Mouse (Mus musculus): ENCODE results near the gene Dgkz. TPM values are rescaled to one million over a fixed set of nuclear protein-coding genes. Genes with fewer than 3 reads are reported as not detected.

The Dgkz gene
- polyA plus RNA-seq, 1 experiment from 2014 or later = 47.9 TPM

GRCm38 (mm10) chr2:92014891-92015290, 39.2 kb upstream of the Dgkz start:
- H3K9me3 ChIP-seq (ENCODE audit: control insufficient read depth, low read depth, low read length) = no peaks in the 10 kb centered on the region
- no peaks in the 10 kb centered on the region for H3K36me3 ChIP-seq (ENCODE audit: control insufficient read depth, insufficient read depth, low read length)
- H3K9ac ChIP-seq (replicated peaks; ENCODE audit: low read depth, low read length) = no peak overlapping the region
- H3K27me3 ChIP-seq (ENCODE audit: control insufficient read depth, insufficient read depth, low read length) = no peaks in the 10 kb centered on the region
- H3K4me2 ChIP-seq (replicated peaks; ENCODE audit: low read depth, low read length) = no peak overlapping the region
- no peak overlapping the region for H3K4me3 ChIP-seq (ENCODE audit: low read depth, low read length)
- H3K4me1 ChIP-seq (ENCODE audit: control insufficient read depth, insufficient read depth, low read length) = peaks cover 54% of the 10 kb centered on the region
- WGBS = 87% methylated on average over 5 of the region's 5 CpGs
- no peak overlapping the region for H3K27ac ChIP-seq (ENCODE audit: low read length)
- no peak for ATAC-seq (ENCODE audit: insufficient number of reproducible peaks, insufficient read depth, low FRiP score, low read depth)

- Histone ChIP-seq H3K4me3 (ENCODE audit: low read depth, low read length) (no peak overlapping the region), H3K9ac (replicated peaks; ENCODE audit: low read depth, low read length) (no peak overlapping the region), H3K27me3 (ENCODE audit: control insufficient read depth, insufficient read depth, low read length) (no peaks in the 10 kb centered on the region), H3K4me2 (replicated peaks; ENCODE audit: low read depth, low read length) (no peak overlapping the region), H3K9me3 (ENCODE audit: control insufficient read depth, low read depth, low read length) (no peaks in the 10 kb centered on the region), H3K4me1 (ENCODE audit: control insufficient read depth, insufficient read depth, low read length) (peaks cover 49% of the 10 kb centered on the region), H3K27ac (ENCODE audit: low read length) (no peak overlapping the region), H3K36me3 (ENCODE audit: control insufficient read depth, insufficient read depth, low read length) (no peaks in the 10 kb centered on the region)
- 87% methylated on average over 6 of the region's 6 CpGs for WGBS
- ATAC-seq (ENCODE audit: insufficient number of reproducible peaks, insufficient read depth, low FRiP score, low read depth) = no peak
Measured at GRCm38 (mm10) chr2:92014248-92014647, 38.6 kb upstream of the Dgkz start.

- WGBS = 21% methylated on average over 8 of the region's 8 CpGs
- Histone ChIP-seq H3K4me3 (ENCODE audit: low read depth, low read length) (no peak overlapping the region), H3K27ac (ENCODE audit: low read length) (peak overlapping the region; percentile 84), H3K9ac (replicated peaks; ENCODE audit: low read depth, low read length) (no peak overlapping the region; the same call in 1 of the 2 replicates), H3K9me3 (ENCODE audit: control insufficient read depth, low read depth, low read length) (no peaks in the 10 kb centered on the region), H3K4me1 (ENCODE audit: control insufficient read depth, insufficient read depth, low read length) (peaks cover 44% of the 10 kb centered on the region), H3K4me2 (replicated peaks; ENCODE audit: low read depth, low read length) (peak overlapping the region; percentile 4; the same call in 1 of the 2 replicates), H3K27me3 (ENCODE audit: control insufficient read depth, insufficient read depth, low read length) (no peaks in the 10 kb centered on the region), H3K36me3 (ENCODE audit: control insufficient read depth, insufficient read depth, low read length) (no peaks in the 10 kb centered on the region)
- peak; percentile 64; the same call in 1 of the 2 replicates for ATAC-seq (ENCODE audit: insufficient number of reproducible peaks, insufficient read depth, low FRiP score, low read depth)
Measured at GRCm38 (mm10) chr2:92012768-92013445, 37.2 kb upstream of the Dgkz start.

GRCm38 (mm10) chr2:92011424-92012353, 36.0 kb upstream of the Dgkz start:
- Histone ChIP-seq H3K4me2 (replicated peaks; ENCODE audit: low read depth, low read length) (0 out of 2 replicates have a peak overlapping the region, but pooled peaks have one; percentile 1), H3K9me3 (ENCODE audit: control insufficient read depth, low read depth, low read length) (no peaks in the 10 kb centered on the region), H3K36me3 (ENCODE audit: control insufficient read depth, insufficient read depth, low read length) (no peaks in the 10 kb centered on the region), H3K4me3 (ENCODE audit: low read depth, low read length) (no peak overlapping the region), H3K4me1 (ENCODE audit: control insufficient read depth, insufficient read depth, low read length) (peaks cover 40% of the 10 kb centered on the region), H3K27me3 (ENCODE audit: control insufficient read depth, insufficient read depth, low read length) (no peaks in the 10 kb centered on the region), H3K27ac (ENCODE audit: low read length) (peak overlapping the region; percentile 84), H3K9ac (replicated peaks; ENCODE audit: low read depth, low read length) (no peak overlapping the region)
- WGBS = 71% methylated on average over 12 of the region's 12 CpGs
- ATAC-seq (ENCODE audit: insufficient number of reproducible peaks, insufficient read depth, low FRiP score, low read depth) = no peak

- Histone ChIP-seq H3K4me2 (replicated peaks; ENCODE audit: low read depth, low read length) (peak overlapping the region; percentile 83), H3K9me3 (ENCODE audit: control insufficient read depth, low read depth, low read length) (no peaks in the 10 kb centered on the region)
Measured at GRCm38 (mm10) chr2:92008623-92009404, 33.1 kb upstream of the Dgkz start.

GRCm38 (mm10) chr2:92007933-92008622, 32.4 kb upstream of the Dgkz start:
- Histone ChIP-seq H3K4me2 (replicated peaks; ENCODE audit: low read depth, low read length) (peak overlapping the region; percentile 83), H3K27ac (ENCODE audit: low read length) (peak overlapping the region; percentile 88), H3K36me3 (ENCODE audit: control insufficient read depth, insufficient read depth, low read length) (no peaks in the 10 kb centered on the region), H3K9ac (replicated peaks; ENCODE audit: low read depth, low read length) (peak overlapping the region; percentile 50), H3K4me3 (ENCODE audit: low read depth, low read length) (peak overlapping the region; percentile 37), H3K9me3 (ENCODE audit: control insufficient read depth, low read depth, low read length) (no peaks in the 10 kb centered on the region), H3K27me3 (ENCODE audit: control insufficient read depth, insufficient read depth, low read length) (no peaks in the 10 kb centered on the region), H3K4me1 (ENCODE audit: control insufficient read depth, insufficient read depth, low read length) (peaks cover 46% of the 10 kb centered on the region)
- WGBS = under 1% methylated on average over 33 of the region's 34 CpGs
- peak; percentile 94 for ATAC-seq (ENCODE audit: insufficient number of reproducible peaks, insufficient read depth, low FRiP score, low read depth)

More at GRCm38 (mm10) chr2:92008623-92009404, 33.1 kb upstream of the Dgkz start:
- peak overlapping the region; percentile 50 for H3K9ac ChIP-seq (replicated peaks; ENCODE audit: low read depth, low read length)
- H3K27ac ChIP-seq (ENCODE audit: low read length) = peak overlapping the region; percentile 88
- peak; percentile 4; the same call in 1 of the 2 replicates for ATAC-seq (ENCODE audit: insufficient number of reproducible peaks, insufficient read depth, low FRiP score, low read depth)
- H3K4me3 ChIP-seq (ENCODE audit: low read depth, low read length) = peak overlapping the region; percentile 37
- no peaks in the 10 kb centered on the region for H3K36me3 ChIP-seq (ENCODE audit: control insufficient read depth, insufficient read depth, low read length)
- H3K27me3 ChIP-seq (ENCODE audit: control insufficient read depth, insufficient read depth, low read length) = no peaks in the 10 kb centered on the region
- peaks cover 49% of the 10 kb centered on the region for H3K4me1 ChIP-seq (ENCODE audit: control insufficient read depth, insufficient read depth, low read length)
- 3% methylated on average over 20 of the region's 20 CpGs for WGBS

- Histone ChIP-seq H3K36me3 (ENCODE audit: control insufficient read depth, insufficient read depth, low read length) (no peaks in the 10 kb centered on the region), H3K9ac (replicated peaks; ENCODE audit: low read depth, low read length) (no peak overlapping the region; the same call in 1 of the 2 replicates), H3K27ac (ENCODE audit: low read length) (peak overlapping the region; percentile 88), H3K4me2 (replicated peaks; ENCODE audit: low read depth, low read length) (peak overlapping the region; percentile 83), H3K27me3 (ENCODE audit: control insufficient read depth, insufficient read depth, low read length) (no peaks in the 10 kb centered on the region), H3K9me3 (ENCODE audit: control insufficient read depth, low read depth, low read length) (no peaks in the 10 kb centered on the region), H3K4me3 (ENCODE audit: low read depth, low read length) (peak overlapping the region; percentile 37), H3K4me1 (ENCODE audit: control insufficient read depth, insufficient read depth, low read length) (peaks cover 38% of the 10 kb centered on the region)
- WGBS = 2% methylated on average over 28 of the region's 28 CpGs
- ATAC-seq (ENCODE audit: insufficient number of reproducible peaks, insufficient read depth, low FRiP score, low read depth) = peak; percentile 44; the same call in 1 of the 2 replicates
Measured at GRCm38 (mm10) chr2:92006983-92007921, 31.6 kb upstream of the Dgkz start.

Data from stomach, embryonic 14.5 days (tissue).